Comparison of ENCODE assay signal across 9 mouse cellular contexts in genomic region chr16:35248825-35249224, GRCm38 (mm10).
DNase-seq lines count a peak whose midpoint lies in the region; ATAC-seq and TF ChIP-seq lines count a peak whose summit lies in the region.
"Had no signal": no experiment of that assay in that cellular context is flagged by ENCODE, and none has a peak within 500 bp of the region (broad histone marks: within the 10 kb centered on the region; RNA-seq: fewer than 3 reads in every experiment).

No protein-coding gene starts in this region.

- H3K4me1 ChIP-seq in midbrain, postnatal 0 days (ENCODE audit: insufficient read depth, low read length): no peaks in the 10 kb centered on the region

- DNase-seq in layer of hippocampus, postnatal 10 days (ENCODE audit: low spot score in 2 of 2): peak; percentile 68 to 70
- no peak for DNase-seq in layer of hippocampus, adult 9-11 months
- DNase-seq in cerebellum, adult 11-12 months: peak; percentile 62
- DNase-seq in gastrocnemius, adult 18-20 months (ENCODE audit: low spot score): peak; percentile 71
- peak; percentile 38 for DNase-seq in midbrain, postnatal 0 days (ENCODE audit: low spot score)
- DNase-seq in frontal cortex, postnatal 36 days (ENCODE audit: low spot score in 2 of 2): no peak
- no peak for DNase-seq in spleen, postnatal 10 days (ENCODE audit: low spot score in 2 of 2)

- H3K36me3 ChIP-seq in midbrain, postnatal 0 days (ENCODE audit: insufficient read depth, low read length): 0 out of 2 replicates have a peak, but pooled peaks cover 5% of the 10 kb centered on the region

- no peak overlapping the region for H3K27ac ChIP-seq in midbrain, postnatal 0 days (ENCODE audit: low read depth, low read length)
- H3K27ac ChIP-seq: neural tube, embryonic 13.5 days had no signal

- H3K9me3 ChIP-seq in midbrain, postnatal 0 days (ENCODE audit: low read length): no peaks in the 10 kb centered on the region
- H3K9me3 ChIP-seq: neural tube, embryonic 13.5 days had no signal

- H3K9ac ChIP-seq in midbrain, postnatal 0 days (replicated peaks; ENCODE audit: low read length, poor library complexity, severe bottlenecking): no peak overlapping the region
- H3K9ac ChIP-seq: neural tube, embryonic 13.5 days had no signal

- H3K4me2 ChIP-seq in midbrain, postnatal 0 days (ENCODE audit: low read depth, low read length, poor library complexity, severe bottlenecking): no peak overlapping the region
- H3K4me2 ChIP-seq: neural tube, embryonic 13.5 days had no signal

- no peak for TF ChIP-seq CTCF in midbrain, postnatal 0 days (IDR thresholded peaks at IDR 0.05)

- no peak for ATAC-seq in midbrain, postnatal 0 days (ENCODE audit: low FRiP score)
- no peak for ATAC-seq in erythroid progenitor cell, adult 5-6 weeks (replicated peaks; ENCODE audit: low FRiP score, poor library complexity, severe bottlenecking)

- no peak overlapping the region for H3K4me3 ChIP-seq in midbrain, postnatal 0 days (ENCODE audit: low read depth, low read length)
- H3K4me3 ChIP-seq: neural tube, embryonic 13.5 days had no signal

- H3K27me3 ChIP-seq in midbrain, postnatal 0 days (ENCODE audit: insufficient read depth, low read length): no peaks in the 10 kb centered on the region
- H3K27me3 ChIP-seq: neural tube, embryonic 13.5 days had no signal

- 38% methylated on average over 9 of the region's 9 CpGs for WGBS in midbrain, postnatal 0 days

Comparison
In these comparisons a context has a peak if more than half of its experiments do, and no peak if none do; other contexts are left out.
1. DNase-seq: peak in layer of hippocampus, postnatal 10 days (2 of 2), cerebellum, adult 11-12 months (single experiment), gastrocnemius, adult 18-20 months (single experiment) and midbrain, postnatal 0 days (single experiment); none in layer of hippocampus, adult 9-11 months (single experiment), frontal cortex, postnatal 36 days (0 of 2) and spleen, postnatal 10 days (0 of 2).